Mouse (Mus musculus) ovary, postnatal 10 days (tissue): ENCODE measurements at regions not wholly inside any gene's neighbourhood (a gene's known extent, or its start where the extent isn't known, plus 50 kb on each side); places are given as distances from the start of the nearest gene placed in this dataset.

Experiments used
- DNase-seq: peaks from one replicate; pipeline ENCODE4 v3.0.0; 2022; ENCODE audit warnings: low spot score

DNA sequence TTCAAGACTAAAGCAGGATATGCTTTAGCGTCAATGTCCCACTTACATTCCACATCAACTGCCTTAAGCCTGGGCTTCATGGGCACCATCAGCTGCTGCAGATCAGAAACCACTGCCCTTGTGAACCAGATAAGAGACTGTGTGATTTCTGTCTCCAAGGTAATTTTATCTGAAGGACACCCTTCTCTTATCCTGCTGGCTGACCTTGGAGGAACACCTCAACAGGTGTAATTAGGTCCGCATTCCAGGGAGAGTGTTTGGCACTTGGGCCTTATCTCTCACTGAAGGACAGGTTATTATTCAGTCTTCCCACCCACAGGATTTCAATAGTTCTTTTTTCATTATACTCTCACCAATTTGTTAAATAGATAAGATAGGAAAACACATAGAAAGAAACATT is 583.1 kb upstream of the Kdm8 start:
- DNase-seq: no peak

DNA sequence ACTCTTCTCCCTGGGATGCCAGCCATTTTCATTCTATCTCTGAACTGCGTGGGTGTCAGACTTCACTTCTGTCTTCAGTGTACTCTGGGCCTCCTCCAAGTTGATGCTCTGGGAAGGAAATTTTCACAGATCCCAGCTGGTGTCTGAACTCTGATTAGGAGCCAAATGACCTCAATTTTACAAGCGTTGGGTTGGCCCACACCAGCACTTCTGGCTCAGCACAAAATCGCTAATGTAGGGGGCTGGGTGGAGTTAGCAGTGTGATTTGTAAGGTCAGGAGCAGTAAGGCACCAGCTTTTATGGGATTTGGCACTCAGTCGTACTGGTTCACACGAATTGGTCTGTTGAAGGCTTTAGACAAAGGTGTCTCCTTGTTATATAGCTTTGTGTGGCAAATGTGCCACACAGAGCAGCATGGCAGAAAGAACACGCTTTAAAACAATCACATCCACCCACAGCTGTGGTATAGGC is 576.3 kb upstream of the Kdm8 start:
- DNase-seq: no peak

DNA sequence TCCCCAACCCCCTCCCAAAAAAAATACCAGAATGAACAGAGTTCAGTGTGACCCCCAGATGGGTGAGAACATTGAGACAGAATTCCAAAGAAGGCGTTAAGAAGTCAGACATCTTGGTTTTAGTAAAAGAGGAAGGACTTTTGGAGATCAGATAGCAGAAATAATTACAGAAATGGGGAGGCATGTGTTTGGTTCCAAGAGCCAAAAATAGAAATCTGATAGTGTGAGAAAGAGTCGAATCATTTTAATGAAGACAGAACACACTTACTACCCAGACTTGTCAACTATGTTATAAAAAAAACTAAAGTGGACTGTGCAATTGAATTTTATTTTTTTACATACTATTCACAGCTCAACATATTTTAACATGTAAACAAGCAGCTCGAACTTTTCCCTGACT is 575.9 kb upstream of the Kdm8 start:
- no peak for DNase-seq

DNA sequence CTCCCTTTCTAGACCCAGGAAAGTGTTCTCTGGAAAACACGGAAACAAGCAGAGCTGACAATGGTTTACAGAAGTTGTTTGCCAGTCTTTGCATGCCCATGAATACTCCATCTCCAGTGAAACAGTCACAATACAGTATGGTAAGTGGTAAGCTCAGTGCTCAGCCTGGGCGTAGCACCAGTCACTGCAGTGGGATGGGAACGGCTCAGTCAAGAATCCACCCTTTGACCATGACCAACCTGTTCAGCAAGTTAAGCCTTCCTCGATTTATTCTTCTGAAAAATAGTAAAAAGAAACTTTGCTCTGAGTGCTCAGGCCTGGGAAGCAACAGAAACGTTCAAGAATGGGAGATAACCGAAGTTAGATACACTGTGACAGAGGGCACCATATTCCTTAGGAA is 563.7 kb upstream of the Kdm8 start:
- DNase-seq: no peak

DNA sequence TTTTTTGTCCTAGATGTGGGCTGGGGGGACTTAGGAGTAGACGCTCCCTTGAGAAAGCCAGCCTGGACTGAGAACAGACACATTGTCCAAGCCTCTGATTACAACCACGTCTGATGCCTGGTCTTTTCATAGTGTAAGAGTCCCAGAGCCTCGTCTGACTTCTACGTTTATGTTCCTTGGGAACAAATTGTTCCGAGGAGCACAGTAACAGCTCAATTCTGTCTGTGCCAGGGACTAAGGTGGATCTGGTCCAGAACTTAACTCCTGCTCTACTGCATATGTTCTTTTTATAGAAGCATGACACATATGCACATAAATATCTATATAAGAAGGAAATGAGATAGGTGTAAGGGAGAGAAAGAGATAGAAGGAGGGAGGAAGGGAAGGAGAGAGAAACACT is 537.2 kb upstream of the Kdm8 start:
- no peak for DNase-seq

DNA sequence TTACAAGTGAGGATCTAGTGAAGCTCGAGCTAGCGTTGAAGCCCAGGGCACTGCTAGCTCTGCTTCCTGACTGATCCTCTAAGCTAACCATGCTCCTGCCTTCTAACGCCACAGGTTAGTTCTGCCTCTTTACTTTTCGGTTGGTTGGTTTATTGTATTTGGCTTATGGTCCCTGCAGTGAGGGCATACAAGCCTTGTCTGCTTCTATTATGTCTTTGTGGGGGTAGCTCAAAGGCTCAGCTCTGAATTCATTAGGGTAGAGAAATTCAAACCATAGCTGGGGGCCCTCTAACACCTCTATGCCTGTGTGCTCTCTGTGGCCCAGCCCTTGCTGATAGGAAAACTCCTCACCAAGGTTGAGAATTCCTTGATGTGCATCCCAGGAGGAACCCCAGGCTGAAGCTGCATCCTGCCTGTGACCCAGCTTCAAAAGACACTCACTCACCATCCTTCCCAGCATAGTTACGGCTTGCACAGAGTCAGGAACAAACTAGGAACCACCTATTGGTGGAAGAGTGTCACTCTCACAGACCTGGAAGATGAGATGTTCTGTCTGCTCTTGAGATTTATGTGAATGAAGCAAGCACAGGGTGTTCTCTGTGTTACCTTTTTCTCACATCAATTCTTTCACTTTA is 536.7 kb upstream of the Kdm8 start:
- DNase-seq: no peak

DNA sequence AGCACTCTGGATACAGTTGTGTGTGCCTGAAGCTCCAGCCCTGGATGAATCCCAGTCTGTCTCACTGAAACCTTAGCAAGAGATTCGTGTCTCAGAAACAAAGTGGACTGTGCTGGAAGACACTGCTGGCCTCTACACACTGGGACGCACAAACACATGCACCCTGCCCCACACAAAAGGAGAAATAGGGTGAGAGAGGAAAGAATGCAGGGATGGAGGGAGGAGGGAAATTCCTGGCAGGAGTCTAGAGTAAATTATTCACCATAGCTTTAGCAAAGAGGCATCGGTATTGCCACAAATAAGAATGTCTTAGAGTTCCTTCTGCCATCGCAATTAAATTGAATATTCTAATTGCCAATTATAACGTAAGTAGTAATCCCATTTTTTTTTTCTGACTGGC is 530.4 kb upstream of the Kdm8 start:
- DNase-seq: no peak

DNA sequence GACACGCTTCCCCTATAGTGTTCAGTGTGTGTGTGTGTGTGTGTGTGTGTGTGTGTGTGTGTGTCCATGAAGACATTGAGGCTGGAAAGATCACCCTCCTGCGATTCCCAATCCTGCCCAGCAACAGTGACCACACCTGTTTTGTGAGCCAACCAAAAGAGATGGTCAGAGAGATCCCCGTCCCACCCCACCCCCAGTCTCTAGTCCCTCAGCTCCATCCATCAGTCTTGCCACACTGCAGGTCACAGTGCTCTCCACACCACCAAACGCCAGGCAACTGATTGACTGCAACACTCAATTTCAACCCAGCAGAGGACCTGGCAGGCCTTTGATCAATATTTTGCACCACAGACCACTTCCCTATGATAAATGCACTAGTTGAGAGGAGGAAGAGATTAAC is 530.0 kb upstream of the Kdm8 start:
- DNase-seq: no peak

DNA sequence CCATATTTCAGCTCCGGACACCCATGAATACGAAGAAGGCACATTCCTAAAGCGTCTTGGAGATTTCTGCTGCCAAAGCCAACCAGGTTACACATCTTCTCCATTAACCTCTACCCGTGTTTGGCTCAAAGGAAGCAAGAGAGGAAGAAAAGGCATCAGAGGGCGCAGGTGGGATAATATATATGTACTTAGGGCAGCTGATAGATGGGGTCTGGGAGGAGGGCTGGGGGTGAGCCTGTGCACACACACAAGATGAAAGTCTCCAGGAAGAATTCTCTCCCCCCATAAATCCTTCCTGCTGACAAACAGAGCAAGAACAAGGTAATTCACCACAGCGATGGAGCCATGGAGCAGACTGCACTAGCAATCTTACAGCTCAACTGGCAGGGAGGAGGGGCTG is 529.5 kb upstream of the Kdm8 start:
- DNase-seq: no peak

DNA sequence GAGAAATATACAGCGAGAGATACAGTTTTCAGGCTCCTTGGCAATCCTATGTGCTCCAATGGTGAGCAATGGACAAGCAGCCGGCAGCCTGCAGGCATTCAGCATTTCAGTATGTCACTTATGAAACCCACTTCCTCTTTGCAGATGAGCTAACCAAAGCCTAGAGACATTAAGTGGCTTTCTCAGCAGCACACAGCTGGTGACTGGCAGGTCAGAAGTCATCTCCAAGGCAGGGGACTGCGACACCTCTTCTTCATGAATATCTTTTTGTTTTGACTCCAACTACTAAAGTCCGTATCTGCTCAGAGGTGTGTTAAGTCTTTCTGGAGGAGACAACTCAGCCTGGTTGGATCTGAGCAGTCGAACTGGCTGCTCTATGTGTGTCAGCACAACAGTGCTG is 528.8 kb upstream of the Kdm8 start:
- no peak for DNase-seq

DNA sequence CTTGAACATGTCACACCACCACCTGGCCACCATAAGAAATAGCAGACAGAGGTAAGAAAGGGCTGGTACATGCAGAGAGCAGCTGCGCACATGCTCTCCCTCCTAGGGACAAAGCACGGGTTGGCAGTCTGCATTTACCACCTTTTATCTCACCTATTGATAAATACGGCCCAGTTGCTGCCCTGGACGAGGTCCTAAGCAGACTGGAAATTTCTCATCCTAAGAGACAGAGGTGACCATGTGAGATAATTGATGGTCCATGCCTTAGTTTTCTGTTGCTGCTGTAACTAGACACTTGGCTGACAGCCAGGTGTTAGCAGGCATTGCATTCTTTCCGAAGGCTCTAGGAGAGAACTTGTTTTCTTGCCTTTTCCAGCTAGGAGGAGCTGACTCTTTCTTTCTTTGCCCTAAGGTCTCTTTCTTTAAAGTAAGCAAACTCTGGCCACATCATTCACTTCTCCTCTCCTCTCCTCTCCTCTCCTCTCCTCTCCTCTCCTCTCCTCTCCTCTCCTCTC is 526.8 kb upstream of the Kdm8 start:
- DNase-seq: no peak

DNA sequence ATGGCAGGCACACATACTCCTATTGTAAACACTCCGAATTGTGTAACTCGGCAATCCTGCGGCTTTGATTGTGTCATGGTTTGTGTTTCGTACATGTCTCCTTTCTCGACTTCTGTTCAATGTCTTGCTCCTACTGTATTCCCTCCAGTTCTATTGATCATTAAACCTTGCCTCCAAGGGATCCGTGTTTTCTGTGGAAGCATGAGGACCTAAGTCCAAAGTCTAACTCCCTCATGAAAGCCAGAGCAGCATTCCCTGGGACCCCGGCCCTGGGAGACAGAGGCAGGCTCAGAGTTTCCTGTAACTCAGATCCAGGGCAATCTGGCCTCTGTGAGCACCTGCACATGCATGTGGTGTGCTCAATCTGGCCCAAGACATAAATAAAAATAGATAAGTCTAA is 521.7 kb upstream of the Kdm8 start:
- DNase-seq: no peak

DNA sequence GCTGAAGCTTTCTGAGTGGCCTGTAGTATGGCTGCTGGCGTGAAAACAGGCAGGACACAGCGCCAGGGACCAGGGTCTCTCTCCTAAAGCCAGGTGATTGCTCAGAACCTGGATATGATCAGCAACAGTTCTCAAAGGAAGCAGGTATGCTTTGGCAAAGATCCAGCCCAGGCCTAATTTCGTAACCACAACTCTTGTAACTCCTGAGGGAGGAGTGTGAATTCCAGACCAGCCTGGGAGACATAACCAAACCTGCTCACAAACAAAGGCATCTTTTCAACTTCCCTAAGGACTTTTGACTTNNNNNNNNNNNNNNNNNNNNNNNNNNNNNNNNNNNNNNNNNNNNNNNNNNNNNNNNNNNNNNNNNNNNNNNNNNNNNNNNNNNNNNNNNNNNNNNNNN is 510.9 kb upstream of the Kdm8 start:
- DNase-seq: no peak

DNA sequence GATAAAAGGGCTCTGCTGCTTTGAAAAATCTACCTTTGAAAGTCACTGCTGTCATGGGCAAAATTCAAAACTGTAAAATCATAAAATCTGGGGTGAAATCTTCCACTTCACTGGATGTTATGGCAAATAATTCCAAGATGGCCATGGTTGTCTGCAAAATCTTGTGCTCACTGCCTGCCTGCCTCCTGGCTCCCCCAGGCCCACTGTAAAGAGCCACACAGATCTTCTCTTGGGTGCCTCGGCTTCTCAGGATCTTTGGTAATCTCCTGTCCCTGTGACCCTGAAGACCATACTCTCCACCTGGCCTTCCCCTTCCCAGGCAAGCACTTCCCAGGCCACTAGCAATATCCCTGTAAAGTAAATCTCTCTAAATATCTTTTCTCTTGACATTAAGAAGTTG is 505.1 kb upstream of the Kdm8 start:
- DNase-seq: no peak

DNA sequence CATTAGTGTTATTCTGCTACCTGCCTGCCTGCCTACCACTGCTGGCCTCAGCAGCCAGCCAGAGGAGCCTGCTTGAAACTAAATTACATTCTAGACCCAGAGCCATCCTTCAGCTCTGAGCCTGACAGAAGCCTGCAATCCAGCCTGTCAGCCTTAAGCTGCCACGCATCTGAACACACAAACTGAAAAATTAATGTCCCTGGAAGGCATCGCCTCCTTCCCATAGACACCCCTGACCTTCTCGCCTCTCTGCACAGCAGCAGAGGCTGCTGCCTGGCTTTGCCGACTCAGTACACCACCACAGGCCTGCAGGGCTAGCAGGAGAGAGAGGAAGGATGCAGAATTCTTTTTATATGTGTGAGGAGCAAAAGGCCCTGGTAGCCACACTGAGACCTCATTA is 502.9 kb upstream of the Kdm8 start:
- no peak for DNase-seq

DNA sequence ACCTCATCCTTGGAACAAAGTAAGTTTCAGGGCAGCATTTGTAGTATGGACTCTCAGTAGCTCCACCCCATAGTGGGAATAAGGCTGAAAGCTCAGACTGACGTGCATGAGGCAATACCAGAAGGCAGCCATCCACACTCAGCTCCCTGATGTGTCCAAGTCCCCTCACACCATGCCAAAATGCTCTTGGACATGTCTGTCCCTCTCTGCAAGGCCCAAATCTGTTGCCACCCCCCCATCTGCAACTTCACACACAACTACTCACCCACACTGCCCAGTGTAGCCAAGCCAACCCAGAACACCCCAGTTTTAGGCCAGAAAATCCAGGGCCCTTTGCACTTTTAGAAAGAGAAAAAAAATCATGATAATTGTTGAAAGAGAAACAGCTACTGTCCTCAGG is 498.1 kb upstream of the Kdm8 start:
- no peak for DNase-seq

DNA sequence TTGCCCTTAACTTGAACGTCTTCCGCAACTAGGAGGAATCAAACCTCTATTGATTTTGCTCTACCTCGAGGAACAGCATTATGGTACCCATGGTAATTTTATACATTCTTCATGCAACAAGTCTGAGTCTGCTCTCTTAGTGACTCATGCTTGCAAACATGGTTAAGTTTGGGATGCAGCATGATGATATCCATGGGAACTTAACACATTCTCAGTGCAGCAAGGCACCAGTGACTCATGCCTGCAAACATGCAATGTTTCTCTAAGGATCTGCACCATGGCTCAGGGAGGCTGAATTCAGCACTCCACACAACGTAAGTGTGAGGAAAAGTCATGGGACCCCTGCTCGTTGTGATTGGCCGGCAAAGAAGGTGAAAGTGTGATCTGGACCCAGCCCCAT is 487.1 kb upstream of the Kdm8 start:
- DNase-seq: no peak

DNA sequence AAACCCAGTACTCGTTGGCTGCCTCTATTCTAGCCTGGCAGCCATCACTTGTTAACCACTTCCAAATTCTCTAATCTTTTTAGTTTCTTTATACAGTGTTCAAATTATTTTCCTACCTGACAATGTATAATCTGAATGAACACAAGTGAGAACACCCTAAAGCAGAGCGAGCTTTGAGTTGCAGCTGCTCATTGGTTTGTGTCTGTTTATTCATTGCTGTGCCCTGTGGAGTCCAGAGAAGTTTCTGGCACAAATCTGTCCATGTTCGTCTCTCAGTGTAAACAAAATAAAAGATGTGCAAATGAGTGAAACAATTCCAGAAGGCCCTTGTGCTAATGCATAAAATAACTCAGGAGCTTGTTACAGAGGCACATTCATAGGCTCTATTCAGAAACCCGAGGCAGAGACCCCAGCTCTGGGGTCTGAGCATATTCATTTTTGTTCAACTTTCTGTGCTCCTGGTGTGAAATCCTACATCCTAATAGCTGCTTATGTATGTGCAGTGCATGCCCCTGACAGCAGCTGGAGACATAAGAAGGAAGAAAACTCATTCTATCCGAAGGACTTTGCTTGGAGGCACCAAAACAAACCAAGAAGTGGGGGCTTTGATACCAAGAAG is 469.5 kb upstream of the Kdm8 start:
- no peak for DNase-seq

DNA sequence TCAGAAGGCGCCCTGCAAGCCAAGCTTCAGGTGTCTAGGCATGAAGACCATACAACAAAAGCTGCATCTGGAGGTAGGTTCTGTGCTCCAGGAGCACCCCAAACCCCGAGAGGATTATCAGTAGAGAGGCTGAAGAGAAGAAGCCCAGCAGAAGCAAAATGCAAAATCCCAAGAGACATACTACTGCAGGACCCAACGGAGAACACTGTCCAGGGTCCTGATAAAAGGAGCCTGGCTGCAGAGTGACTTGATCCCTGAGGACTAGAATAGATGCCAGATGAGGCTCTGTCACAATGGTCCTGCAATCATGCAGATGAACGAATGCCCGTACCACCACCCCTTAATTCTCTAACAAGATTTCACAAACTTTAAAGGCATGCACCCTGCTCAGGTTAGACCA is 455.0 kb upstream of the Kdm8 start:
- no peak for DNase-seq

DNA sequence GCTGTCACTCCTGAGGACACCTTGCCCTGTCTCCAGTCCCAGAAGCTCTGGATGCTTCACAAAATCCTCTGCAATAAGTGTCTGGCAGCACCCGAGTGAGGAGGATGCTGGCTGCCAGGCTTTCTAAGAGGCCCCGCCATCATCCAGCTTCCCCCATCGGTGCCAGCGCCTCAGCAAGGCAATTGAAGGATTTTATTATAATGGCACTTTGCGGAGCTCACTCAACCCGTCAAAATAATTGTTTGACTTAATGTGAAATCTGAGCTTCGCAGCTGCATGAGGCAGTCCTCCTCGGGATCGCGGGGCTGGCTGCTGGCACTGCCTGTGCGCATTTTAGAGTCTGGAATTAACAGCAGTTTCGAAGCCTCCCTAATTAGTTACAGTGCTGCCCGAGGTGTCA is 453.8 kb upstream of the Kdm8 start:
- no peak for DNase-seq

DNA sequence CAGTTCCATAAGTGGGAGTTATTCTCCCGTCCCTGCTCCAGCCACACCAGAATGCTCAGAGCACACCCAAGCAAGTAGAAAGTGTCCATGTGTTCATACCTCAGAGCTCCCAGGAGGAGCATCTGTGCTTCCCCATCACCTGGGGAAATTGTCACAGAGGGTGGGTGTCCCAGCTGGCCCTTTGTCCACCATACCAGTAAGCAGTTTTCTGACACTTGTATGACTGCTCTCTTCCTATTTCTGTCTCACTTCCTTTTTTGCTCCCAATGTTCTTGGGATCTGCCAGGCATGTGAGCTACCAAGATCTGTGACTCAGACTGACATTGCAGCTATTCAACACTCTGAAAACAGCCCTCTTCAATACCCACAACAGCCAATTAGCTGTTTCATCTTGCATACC is 447.9 kb upstream of the Kdm8 start:
- DNase-seq: no peak

DNA sequence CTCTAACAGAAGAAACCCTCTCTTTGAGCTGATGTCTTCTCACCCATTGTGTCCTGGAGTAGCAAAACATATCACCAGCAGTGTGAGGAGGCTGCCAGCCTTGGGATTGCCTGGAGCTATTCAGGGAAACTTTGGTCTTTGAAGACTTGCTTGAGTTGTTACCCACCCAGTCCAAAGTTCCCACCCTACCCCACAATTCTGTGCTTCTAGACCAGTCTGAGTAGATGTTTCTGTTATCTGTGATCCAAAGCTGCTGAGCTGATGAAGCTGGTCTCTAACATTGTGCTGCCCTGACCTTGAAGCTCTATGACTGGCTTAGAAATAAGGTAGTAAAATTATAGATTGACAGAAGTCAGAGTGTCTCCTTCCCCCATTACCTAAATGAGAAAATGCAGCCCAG is 443.8 kb upstream of the Kdm8 start:
- no peak for DNase-seq

DNA sequence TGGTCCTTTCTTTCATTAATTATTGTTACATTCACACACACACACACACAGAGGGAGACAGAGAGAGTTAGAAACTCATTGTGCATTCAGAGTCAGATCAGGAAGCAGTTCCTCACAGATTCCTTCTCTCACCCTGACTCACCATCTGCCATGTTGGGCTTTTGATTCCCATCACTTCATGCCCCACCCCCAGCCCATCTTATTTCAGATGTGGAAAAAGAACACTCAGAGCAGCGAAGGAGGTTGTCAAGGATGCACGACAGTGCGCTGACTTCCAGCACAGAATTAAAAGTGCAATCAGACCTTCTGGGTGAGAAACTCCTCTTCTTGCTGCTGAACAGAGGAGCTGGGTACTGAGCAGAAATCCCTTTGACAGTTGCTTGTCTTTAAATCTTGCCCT is 438.8 kb upstream of the Kdm8 start:
- DNase-seq: no peak

DNA sequence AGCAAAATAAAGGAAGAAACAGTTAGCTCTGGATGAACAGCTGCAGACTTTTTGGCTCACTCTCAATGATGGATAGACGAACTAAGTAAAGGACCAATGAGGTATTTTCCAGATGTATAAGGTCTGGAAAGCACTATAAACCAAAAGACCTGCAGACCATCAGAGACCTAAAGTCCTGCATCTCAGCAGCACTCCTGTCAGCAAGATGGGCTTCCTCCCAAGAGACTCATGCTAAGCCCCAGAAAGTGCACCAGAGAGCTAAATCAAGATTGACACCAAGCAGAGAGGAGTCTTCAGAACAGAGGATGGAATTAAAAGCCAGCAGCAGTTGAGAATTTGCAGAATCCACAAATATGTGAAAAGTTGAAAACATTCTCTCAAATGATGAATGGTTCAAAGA is 425.2 kb upstream of the Kdm8 start:
- DNase-seq: no peak
